Mouse (Mus musculus): ENCODE data around the gene Tmem108.

GRCm38 (mm10) chr9:103498699-103499098 is 262.9 kb downstream of the Tmem108 start:
- TF ChIP-seq CTCF (IDR thresholded peaks at IDR 0.05; ENCODE audit: low read depth) (no peak), EP300 (IDR thresholded peaks at IDR 0.05; ENCODE audit: low read depth) (no peak)

Measured in liver, postnatal 0 days (tissue).